Mouse (Mus musculus) liver, postnatal 0 days (tissue): ENCODE data around the gene Ehmt2.

Experiments used
- CTCF ChIP-seq: sonication (generic); IDR thresholded peaks from 2 replicates; pipeline ENCODE4 v1.5.1; 2016; ENCODE audit warnings: antibody characterized with exemption, low read depth
- EP300 ChIP-seq: IDR thresholded peaks from 2 replicates; pipeline ENCODE4 v1.6.1; 2016; ENCODE audit warnings: antibody characterized with exemption, low read depth, mild to moderate bottlenecking

GRCm38 (mm10) chr17:34953904-34954303 lies 55.6 kb downstream of the Ehmt2 start:
- no peak for TF ChIP-seq CTCF
- no peak for TF ChIP-seq EP300
